Mouse (Mus musculus) MEL (cell line): ENCODE results near the gene Gpr89.

Experiments used
- CTCF ChIP-seq, 3 experiments: IDR thresholded peaks in 2 of 3; conservative IDR thresholded peaks in 1 of 3; 2 replicates each; pipeline ENCODE4 v1.5.1; 2011 to 2012; ENCODE audit warnings: low read length in 3 of 3, low read depth in 2 of 3, mild to moderate bottlenecking in 2 of 3, improper control_type of control experiment in 1 of 3, inconsistent platforms in 1 of 3, mixed read lengths in 1 of 3, moderate library complexity in 1 of 3; ENCODE audit not compliant: control insufficient read depth in 1 of 3, insufficient read depth in 1 of 3, poor library complexity in 1 of 3, severe bottlenecking in 1 of 3
- ELF1 ChIP-seq: IDR thresholded peaks from 2 replicates; pipeline ENCODE4 v1.6.1; 2014; ENCODE audit warnings: low read depth, mild to moderate bottlenecking, inconsistent platforms, low read length, improper control_type of control experiment, moderate library complexity
- ETS1 ChIP-seq: IDR thresholded peaks from 2 replicates; pipeline ENCODE4 v1.6.1; 2012; ENCODE audit warnings: low read depth, mild to moderate bottlenecking, inconsistent platforms, low read length, improper control_type of control experiment, moderate library complexity
- GATA1 ChIP-seq: IDR thresholded peaks from 2 replicates; pipeline ENCODE4 v1.6.1; 2011; ENCODE audit warnings: low read depth, low read length, improper control_type of control experiment
- POLR2A ChIP-seq, 2 experiments: IDR thresholded peaks; 2 replicates each; pipeline ENCODE4 v1.6.1; 2011 to 2012; ENCODE audit warnings: low read length in 2 of 2, mild to moderate bottlenecking in 2 of 2, control low read depth in 1 of 2, improper control_type of control experiment in 1 of 2, low read depth in 1 of 2, moderate library complexity in 1 of 2; ENCODE audit not compliant: control insufficient read depth in 1 of 2, insufficient read depth in 1 of 2, poor library complexity in 1 of 2

- no peak for TF ChIP-seq POLR2A (IDR thresholded peaks at IDR 0.05; ENCODE audit: control insufficient read depth in 1 of 2, insufficient read depth in 1 of 2, low read depth in 1 of 2, low read length in 2 of 2, poor library complexity in 1 of 2)
- TF ChIP-seq ELF1: no peak
- no peak for TF ChIP-seq ETS1
- TF ChIP-seq GATA1: no peak
- no peak for TF ChIP-seq CTCF (IDR thresholded peaks at IDR 0.05 in 2 of 3, conservative IDR thresholded peaks at IDR 0.05 in 1 of 3; ENCODE audit: control insufficient read depth in 1 of 3, insufficient read depth in 1 of 3, low read depth in 2 of 3, low read length in 3 of 3, poor library complexity in 1 of 3, severe bottlenecking in 1 of 3)
Observed at GRCm38 (mm10) chr3:96855833-96856232, 49.3 kb downstream of the Gpr89 start.
